Mouse (Mus musculus): ENCODE data around the gene Rimbp2.

DNA sequence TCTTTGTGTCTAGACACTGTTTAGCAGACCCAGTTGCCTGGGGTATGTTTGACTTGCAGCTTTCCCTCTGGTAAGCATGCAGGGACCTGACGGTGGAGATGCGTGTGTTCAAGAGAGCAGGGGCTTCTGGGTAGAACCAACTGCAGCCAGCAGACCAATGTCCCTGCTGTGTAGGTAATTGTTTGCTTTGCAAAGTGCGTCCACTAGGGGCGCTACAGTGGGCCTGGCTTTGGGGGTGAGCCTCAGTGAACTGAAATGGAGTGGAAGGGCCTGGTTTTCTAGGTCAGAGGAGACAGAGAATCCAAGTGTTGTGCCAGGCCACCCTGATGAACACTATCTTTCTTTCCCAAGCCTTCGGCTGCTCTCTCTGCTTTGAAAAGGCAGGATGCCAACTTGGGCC is 143.9 kb downstream of the Rimbp2 start:
- TF ChIP-seq CTCF (IDR thresholded peaks at IDR 0.05; ENCODE audit: low read depth) = peak; percentile 46
- TF ChIP-seq EP300 (IDR thresholded peaks at IDR 0.05; ENCODE audit: low read depth) = no peak

Data from heart, postnatal 0 days (tissue).